Mouse (Mus musculus) liver, embryonic 14.5 days (tissue): ENCODE data around the gene Grb7. TPM values are rescaled to one million over a fixed set of nuclear protein-coding genes. Genes with fewer than 3 reads are reported as not detected.

Source experiments
- ATAC-seq: fragments of 200-750 bp; cut with Nextera tagmentation; 2 replicates; pipeline ENCODE4 v1.8.0; 2017; ENCODE audit warnings: moderate number of reproducible peaks, mild to moderate bottlenecking, moderate library complexity; ENCODE audit not compliant: insufficient read depth
- DNase-seq, 3 experiments: peaks; one replicate each; pipeline ENCODE4 v3.0.0-alpha.2; 2012 to 2013; ENCODE audit warnings: low read depth in 3 of 3, low spot score in 3 of 3
- H3K27ac ChIP-seq: fragments of 300-500 bp; sonication (generic); 2 replicates; pipeline ENCODE4 v1.5.1; 2014; ENCODE audit warnings: moderate library complexity, mild to moderate bottlenecking, control low read depth, inconsistent platforms
- H3K27me3 ChIP-seq: fragments of 300-500 bp; sonication (generic); 2 replicates; pipeline ENCODE4 v1.6.1; 2014; ENCODE audit warnings: mild to moderate bottlenecking, low read length, moderate library complexity; ENCODE audit not compliant: control insufficient read depth, insufficient read depth
- H3K36me3 ChIP-seq: fragments of 300-500 bp; sonication (generic); replicated peaks from 2 replicates; pipeline ENCODE4 v1.6.1; 2014; ENCODE audit warnings: low read depth; ENCODE audit not compliant: control insufficient read depth, insufficient read depth
- H3K4me1 ChIP-seq, 2 experiments: fragments of 200-500 bp in 1 of 2; fragments of 300-500 bp in 1 of 2; sonication (generic) in 1 of 2; replicated peaks; 2 replicates each; pipeline ENCODE4 v1.6.1; 2012 to 2014; ENCODE audit warnings: antibody characterized with exemption in 1 of 2, inconsistent platforms in 1 of 2, low read length in 1 of 2; ENCODE audit not compliant: control insufficient read depth in 2 of 2, insufficient read depth in 2 of 2
- H3K4me2 ChIP-seq: fragments of 300-500 bp; sonication (generic); 2 replicates; pipeline ENCODE4 v1.6.1; 2014; ENCODE audit warnings: low read depth, mild to moderate bottlenecking, control low read depth, moderate library complexity
- H3K4me3 ChIP-seq, 2 experiments: fragments of 200-500 bp in 1 of 2; fragments of 300-500 bp in 1 of 2; sonication (generic) in 1 of 2; 2 replicates each; pipeline ENCODE4 v1.5.1; 2012 to 2014; ENCODE audit warnings: low read depth in 2 of 2, low read length in 2 of 2, mild to moderate bottlenecking in 2 of 2, control low read depth in 1 of 2, inconsistent platforms in 1 of 2, moderate library complexity in 1 of 2; ENCODE audit not compliant: insufficient read depth in 1 of 2
- H3K9ac ChIP-seq: fragments of 300-500 bp; sonication (generic); replicated peaks from 2 replicates; pipeline ENCODE4 v1.6.1; 2014; ENCODE audit warnings: mild to moderate bottlenecking, control low read depth, moderate library complexity
- H3K9me3 ChIP-seq: fragments of 300-500 bp; sonication (generic); 2 replicates; pipeline ENCODE4 v1.6.1; 2016; ENCODE audit warnings: low read length, mixed read lengths; ENCODE audit not compliant: control insufficient read depth
- CTCF ChIP-seq: IDR thresholded peaks from 2 replicates; pipeline ENCODE4 v1.5.1; 2016; ENCODE audit warnings: antibody characterized with exemption, low read depth, control low read depth
- EP300 ChIP-seq: IDR thresholded peaks from 2 replicates; pipeline ENCODE4 v1.6.1; 2016; ENCODE audit warnings: antibody characterized with exemption, low read depth
- WGBS: fragments of 180-500 bp; shearing (Covaris S2); extraction: QIAGEN DNeasy Blood & Tissue Kit; methylation state at CpG from one replicate; pipeline ENCODE4 v1.1.7; 2014; ENCODE audit not compliant: insufficient replicate concordance; 5-methylcytosine and 5-hydroxymethylcytosine counted together
- polyA plus RNA-seq, 2 experiments: library from polyadenylated mRNA; depleted of rRNA in 1 of 2; stranded (reverse) in 1 of 2; unstranded in 1 of 2; fragments of >200 nt; fragmentation: Nextera tagmentation in 1 of 2; extraction: Ambion mirVana in 1 of 2; gene quantifications; 2 replicates each; pipeline versions ENCODE4 v1.2.1 to v1.2.3; 2012 to 2014

The Grb7 gene
- polyA plus RNA-seq, 2 experiments = 14.1 to 15.7 TPM

- no peak overlapping the region for H3K4me3 ChIP-seq
- no peak overlapping the region for H3K27ac ChIP-seq
- no peaks in the 10 kb centered on the region for H3K9me3 ChIP-seq
- H3K36me3 ChIP-seq = no peaks in the 10 kb centered on the region
- no peak for DNase-seq
- H3K27me3 ChIP-seq = peaks cover 45% of the 10 kb centered on the region
- TF ChIP-seq EP300 (no peak), CTCF (no peak)
- H3K9ac ChIP-seq = no peak overlapping the region
- ATAC-seq = no peak
- WGBS = 30% methylated on average over 2 of the region's 2 CpGs
- peaks cover 0 to 4% of the 10 kb centered on the region in 2 experiments; a peak in 2 of 4 replicates for H3K4me1 ChIP-seq
- H3K4me2 ChIP-seq = no peak overlapping the region
These were observed 32.0 kb upstream of the Grb7 start for GRCm38 (mm10) chr11:98414162-98414561.

DNA sequence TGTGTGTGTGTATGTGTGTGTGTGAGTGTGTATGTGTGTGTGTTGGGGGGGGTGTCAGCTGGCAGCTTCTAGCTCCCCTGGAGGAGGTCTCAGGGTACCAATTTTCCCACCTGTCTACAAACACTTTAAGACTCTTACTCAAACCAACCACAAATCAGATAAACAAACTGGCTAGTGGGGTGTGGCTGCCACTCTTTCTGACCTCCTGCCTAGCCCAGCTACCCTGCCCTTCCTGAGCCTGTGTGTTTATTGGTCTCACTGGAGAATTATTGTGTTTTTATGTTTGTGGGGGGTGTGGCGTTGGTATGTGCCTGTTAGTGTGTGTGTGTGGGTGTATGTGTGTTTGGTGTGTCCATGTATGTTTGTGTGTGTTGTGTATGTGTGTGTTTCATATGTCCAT lies 29.1 kb upstream of the Grb7 start:
- DNase-seq = no peak
- no peaks in the 10 kb centered on the region for H3K9me3 ChIP-seq
- H3K4me3 ChIP-seq = no peak overlapping the region
- ATAC-seq = no peak
- no peaks in the 10 kb centered on the region for H3K36me3 ChIP-seq
- H3K4me1 ChIP-seq = peaks cover 0 to 2% of the 10 kb centered on the region in 2 experiments; a peak in 1 of 4 replicates
- H3K4me2 ChIP-seq = no peak overlapping the region
- TF ChIP-seq EP300 (no peak), CTCF (no peak)
- no peak overlapping the region for H3K9ac ChIP-seq
- H3K27ac ChIP-seq = no peak overlapping the region
- peaks cover 26% of the 10 kb centered on the region for H3K27me3 ChIP-seq
- 43% methylated on average over 1 of the region's 1 CpGs for WGBS

DNA sequence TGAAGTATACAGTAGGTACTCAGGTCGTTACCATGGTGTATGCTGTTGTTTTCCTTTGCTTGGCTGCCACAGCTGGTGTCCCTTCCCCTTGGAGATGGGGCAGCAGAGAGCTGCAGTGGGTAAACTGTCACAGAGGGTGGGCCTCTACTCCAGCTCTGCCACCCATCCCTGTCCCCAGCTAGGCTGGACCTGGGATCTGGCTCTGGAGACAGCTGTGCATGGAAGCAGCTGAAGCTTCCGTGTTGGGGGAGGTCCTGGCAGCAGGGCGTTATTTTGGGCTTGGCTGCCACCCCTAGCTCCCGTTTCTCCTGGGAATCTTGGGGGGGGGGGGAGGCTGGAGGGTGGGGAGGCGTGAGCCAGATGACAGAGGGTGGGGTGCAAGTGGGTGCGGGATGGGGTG lies 27.9 kb upstream of the Grb7 start:
- Histone ChIP-seq H3K36me3 (no peaks in the 10 kb centered on the region), H3K4me3 (no peak overlapping the region), H3K27ac (no peak overlapping the region), H3K4me1 (peaks cover 0 to 2% of the 10 kb centered on the region in 2 experiments; a peak in 1 of 4 replicates), H3K27me3 (peaks cover 15% of the 10 kb centered on the region), H3K9ac (no peak overlapping the region), H3K9me3 (no peaks in the 10 kb centered on the region), H3K4me2 (no peak overlapping the region)
- WGBS = 56% methylated on average over 6 of the region's 6 CpGs
- ATAC-seq (no peak), DNase-seq (no peak)
- no peak for TF ChIP-seq EP300
- no peak for TF ChIP-seq CTCF

DNA sequence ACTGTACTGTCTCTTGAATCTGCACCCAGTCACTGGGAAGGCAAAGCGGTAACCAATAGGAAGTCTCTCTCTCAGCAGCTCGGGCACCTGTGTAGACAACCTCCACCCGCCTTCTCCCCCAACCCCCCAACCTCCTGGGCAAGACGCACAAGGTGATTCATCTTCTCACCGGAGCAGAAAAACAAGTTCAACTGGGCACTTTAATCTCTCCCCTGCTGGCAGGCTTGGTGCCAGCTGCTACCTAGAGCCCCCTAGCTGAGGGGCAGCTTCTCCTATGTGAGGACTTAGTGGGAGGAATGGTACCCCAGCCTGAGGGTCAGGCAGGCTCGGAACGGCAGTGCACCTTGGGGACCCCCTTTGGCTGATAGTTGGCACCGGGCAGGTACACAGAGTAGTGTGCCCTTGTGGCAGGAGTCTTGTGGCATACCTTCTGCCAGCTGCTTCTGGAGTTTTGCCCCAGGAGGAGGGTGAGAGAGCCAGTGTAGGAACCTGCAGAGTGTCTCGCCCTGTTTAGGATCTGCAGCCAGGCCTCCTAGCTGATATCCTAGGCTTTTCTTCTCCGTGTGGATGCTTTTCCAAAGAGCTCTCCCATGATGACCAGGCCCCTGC lies 27.2 kb upstream of the Grb7 start:
- TF ChIP-seq CTCF (no peak), EP300 (no peak)
- H3K9me3 ChIP-seq = no peaks in the 10 kb centered on the region
- H3K27ac ChIP-seq = no peak overlapping the region
- peaks cover 8% of the 10 kb centered on the region for H3K27me3 ChIP-seq
- H3K36me3 ChIP-seq = no peaks in the 10 kb centered on the region
- DNase-seq = no peak
- no peak overlapping the region for H3K9ac ChIP-seq
- 0 out of 4 replicates have a peak, but pooled peaks cover 0 to 2% of the 10 kb centered on the region in 2 experiments for H3K4me1 ChIP-seq
- ATAC-seq = no peak
- H3K4me3 ChIP-seq = no peak overlapping the region
- H3K4me2 ChIP-seq = no peak overlapping the region
- 63% methylated on average over 10 of the region's 10 CpGs for WGBS

DNA sequence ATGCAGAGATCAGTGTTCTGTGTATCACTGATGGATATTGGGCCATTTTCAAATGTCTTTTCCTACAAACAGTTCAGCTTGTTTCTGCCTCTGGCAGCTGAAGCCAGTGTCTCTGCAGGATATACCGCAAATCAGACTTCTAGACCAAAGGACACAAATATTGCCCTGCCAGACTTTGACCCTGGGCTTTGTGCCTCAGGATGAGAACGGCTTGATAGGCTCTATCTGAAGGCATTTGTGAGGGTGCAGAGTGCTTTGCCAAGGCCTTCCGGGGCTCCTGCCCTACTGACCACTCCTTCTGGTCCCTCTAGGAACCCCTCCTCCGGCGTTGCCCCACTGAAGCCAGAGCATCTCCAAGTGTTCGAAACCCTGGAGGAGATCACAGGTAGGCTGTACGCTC lies 19.6 kb upstream of the Grb7 start:
- WGBS = 72% methylated on average over 7 of the region's 7 CpGs
- Histone ChIP-seq H3K4me2 (no peak overlapping the region), H3K36me3 (no peaks in the 10 kb centered on the region), H3K4me3 (no peak overlapping the region), H3K4me1 (no peaks in the 10 kb centered on the region), H3K27me3 (no peaks in the 10 kb centered on the region), H3K9ac (no peak overlapping the region), H3K27ac (no peak overlapping the region), H3K9me3 (no peaks in the 10 kb centered on the region)
- no peak for DNase-seq
- TF ChIP-seq CTCF = no peak
- no peak for TF ChIP-seq EP300
- no peak for ATAC-seq
